Mouse (Mus musculus): ENCODE data around the gene Kcnab3. TPM values are rescaled to one million over a fixed set of nuclear protein-coding genes. Genes with fewer than 3 reads are reported as not detected.
"Not testable (repeated sequence)": the region's sequence is repeated elsewhere in the genome, so short reads cannot be mapped to it uniquely, and the experiment has no call there.

The Kcnab3 gene
- polyA plus RNA-seq, 1 experiment: 0.92 TPM

GRCm38 (mm10) chr11:69305291-69305690, 20.8 kb upstream of the Kcnab3 start:
- no peak overlapping the region for H3K4me3 ChIP-seq (ENCODE audit: extremely low read depth, insufficient read depth, insufficient read length)
- WGBS: 33% methylated on average over 9 of the region's 9 CpGs
- no peaks in the 10 kb centered on the region; the same call in 1 of the 2 replicates for H3K4me1 ChIP-seq (ENCODE audit: control insufficient read depth, insufficient read depth, insufficient read length)
- H3K27ac ChIP-seq (ENCODE audit: insufficient read depth, low read length): peak overlapping the region; percentile 14; the same call in 1 of the 2 replicates
- TF ChIP-seq CTCF (IDR thresholded peaks at IDR 0.05; ENCODE audit: extremely low read depth, insufficient read depth, insufficient read length, insufficient replicate concordance) (peak; percentile 35; the same call in 1 of the 2 replicates), POLR2A (IDR thresholded peaks at IDR 0.05; ENCODE audit: low read depth, low read length) (no peak)
- H3K27me3 ChIP-seq (ENCODE audit: control insufficient read depth, insufficient read depth, low read length): no peaks in the 10 kb centered on the region
- DNase-seq (ENCODE audit: low read depth in 1 of 2, low spot score in 2 of 2): peak; percentile 51 to 69
- peaks cover 13% of the 10 kb centered on the region for H3K36me3 ChIP-seq (ENCODE audit: control insufficient read depth, insufficient read depth, low read length)

DNA sequence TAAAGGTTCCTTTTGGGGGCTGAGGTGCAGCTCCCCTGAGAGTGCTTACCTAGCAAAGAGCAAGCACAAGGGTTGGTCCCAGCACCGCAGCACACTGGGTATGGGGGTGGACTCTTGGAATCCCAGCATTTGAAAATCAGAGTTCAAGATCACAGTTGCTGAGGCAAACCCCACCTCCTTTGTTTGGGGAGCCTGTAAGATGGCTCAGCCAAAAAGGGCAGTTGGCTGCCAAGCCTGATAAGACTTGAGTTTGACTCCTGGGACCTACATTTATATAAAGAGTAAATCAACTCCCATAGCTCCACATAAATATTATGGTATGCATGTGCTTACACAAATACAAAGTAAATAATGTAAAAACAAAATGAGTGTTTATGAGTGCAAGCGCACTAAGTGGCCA, 20.0 kb upstream of the Kcnab3 start:
- DNase-seq (ENCODE audit: low read depth in 1 of 2, low spot score in 2 of 2): no peak
- H3K36me3 ChIP-seq (ENCODE audit: control insufficient read depth, insufficient read depth, low read length): peaks cover 16% of the 10 kb centered on the region
- H3K4me3 ChIP-seq (ENCODE audit: extremely low read depth, insufficient read depth, insufficient read length): no peak overlapping the region
- no peak overlapping the region for H3K27ac ChIP-seq (ENCODE audit: insufficient read depth, low read length)
- WGBS: 90% methylated on average over 2 of the region's 2 CpGs
- H3K4me1 ChIP-seq (ENCODE audit: control insufficient read depth, insufficient read depth, insufficient read length): no peaks in the 10 kb centered on the region; the same call in 1 of the 2 replicates
- TF ChIP-seq CTCF (IDR thresholded peaks at IDR 0.05; ENCODE audit: extremely low read depth, insufficient read depth, insufficient read length, insufficient replicate concordance) (no peak), POLR2A (IDR thresholded peaks at IDR 0.05; ENCODE audit: low read depth, low read length) (no peak)
- H3K27me3 ChIP-seq (ENCODE audit: control insufficient read depth, insufficient read depth, low read length): no peaks in the 10 kb centered on the region

DNA sequence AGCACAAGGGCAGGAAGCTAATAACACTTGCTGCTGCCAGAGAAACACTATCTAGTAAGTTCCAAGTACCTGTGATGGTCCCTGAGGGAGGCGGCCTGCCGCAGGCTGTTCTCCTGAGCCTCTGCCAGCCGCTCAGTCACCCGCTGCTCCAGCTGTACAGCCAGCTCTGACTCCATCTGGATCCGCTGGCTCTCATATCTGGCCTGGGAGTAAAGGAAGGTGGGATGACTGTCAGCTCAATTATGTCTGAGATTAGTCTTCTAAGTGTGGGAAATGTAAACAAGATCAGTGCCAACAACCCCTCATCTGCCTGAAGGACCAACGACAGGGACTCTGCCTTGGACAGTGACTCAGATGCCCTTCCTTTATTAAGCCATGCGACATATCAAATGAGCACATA, 14.8 kb upstream of the Kcnab3 start:
- Histone ChIP-seq H3K27me3 (ENCODE audit: control insufficient read depth, insufficient read depth, low read length) (no peaks in the 10 kb centered on the region), H3K27ac (ENCODE audit: insufficient read depth, low read length) (no peak overlapping the region), H3K36me3 (ENCODE audit: control insufficient read depth, insufficient read depth, low read length) (peaks cover 13% of the 10 kb centered on the region), H3K4me1 (ENCODE audit: control insufficient read depth, insufficient read depth, insufficient read length) (no peaks in the 10 kb centered on the region), H3K4me3 (ENCODE audit: extremely low read depth, insufficient read depth, insufficient read length) (no peak overlapping the region)
- no peak for DNase-seq (ENCODE audit: low read depth in 1 of 2, low spot score in 2 of 2)
- TF ChIP-seq CTCF (IDR thresholded peaks at IDR 0.05; ENCODE audit: extremely low read depth, insufficient read depth, insufficient read length, insufficient replicate concordance): no peak
- no peak for TF ChIP-seq POLR2A (IDR thresholded peaks at IDR 0.05; ENCODE audit: low read depth, low read length)
- 95% methylated on average over 7 of the region's 7 CpGs for WGBS

- DNase-seq (ENCODE audit: low read depth in 1 of 2, low spot score in 2 of 2): no peak
- no peak overlapping the region for H3K27ac ChIP-seq (ENCODE audit: insufficient read depth, low read length)
- H3K27me3 ChIP-seq (ENCODE audit: control insufficient read depth, insufficient read depth, low read length): no peaks in the 10 kb centered on the region
- 96% methylated on average over 6 of the region's 6 CpGs for WGBS
- peaks cover 1% of the 10 kb centered on the region; the same call in 1 of the 2 replicates for H3K36me3 ChIP-seq (ENCODE audit: control insufficient read depth, insufficient read depth, low read length)
- H3K4me3 ChIP-seq (ENCODE audit: extremely low read depth, insufficient read depth, insufficient read length): no peak overlapping the region
- no peaks in the 10 kb centered on the region for H3K4me1 ChIP-seq (ENCODE audit: control insufficient read depth, insufficient read depth, insufficient read length)
- TF ChIP-seq CTCF (IDR thresholded peaks at IDR 0.05; ENCODE audit: extremely low read depth, insufficient read depth, insufficient read length, insufficient replicate concordance): no peak
- TF ChIP-seq POLR2A (IDR thresholded peaks at IDR 0.05; ENCODE audit: low read depth, low read length): no peak
Measured at GRCm38 (mm10) chr11:69316361-69316760, 9.7 kb upstream of the Kcnab3 start.

GRCm38 (mm10) chr11:69318000-69318399, 8.1 kb upstream of the Kcnab3 start:
- WGBS: 87% methylated on average over 3 of the region's 3 CpGs
- not testable (repeated sequence) for H3K27me3 ChIP-seq (ENCODE audit: control insufficient read depth, insufficient read depth, low read length); H3K4me1 ChIP-seq (ENCODE audit: control insufficient read depth, insufficient read depth, insufficient read length); H3K36me3 ChIP-seq (ENCODE audit: control insufficient read depth, insufficient read depth, low read length); H3K4me3 ChIP-seq (ENCODE audit: extremely low read depth, insufficient read depth, insufficient read length); DNase-seq (ENCODE audit: low read depth in 1 of 2, low spot score in 2 of 2); H3K27ac ChIP-seq (ENCODE audit: insufficient read depth, low read length)

- DNase-seq (ENCODE audit: low read depth in 1 of 2, low spot score in 2 of 2): no peak
- 97% methylated on average over 6 of the region's 6 CpGs for WGBS
Measured at GRCm38 (mm10) chr11:69321580-69321979, 4.5 kb upstream of the Kcnab3 start.

GRCm38 (mm10) chr11:69322010-69322409, 4.0 kb upstream of the Kcnab3 start:
- no peak for DNase-seq (ENCODE audit: low read depth in 1 of 2, low spot score in 2 of 2)
- peaks cover 1% of the 10 kb centered on the region; the same call in 1 of the 2 replicates for H3K36me3 ChIP-seq (ENCODE audit: control insufficient read depth, insufficient read depth, low read length)
- no peak for TF ChIP-seq CTCF (IDR thresholded peaks at IDR 0.05; ENCODE audit: extremely low read depth, insufficient read depth, insufficient read length, insufficient replicate concordance)
- TF ChIP-seq POLR2A (IDR thresholded peaks at IDR 0.05; ENCODE audit: low read depth, low read length): no peak
- peaks cover 7% of the 10 kb centered on the region for H3K27me3 ChIP-seq (ENCODE audit: control insufficient read depth, insufficient read depth, low read length)
- no peak overlapping the region for H3K27ac ChIP-seq (ENCODE audit: insufficient read depth, low read length)
- WGBS: 57% methylated on average over 6 of the region's 6 CpGs
- H3K4me3 ChIP-seq (ENCODE audit: extremely low read depth, insufficient read depth, insufficient read length): no peak overlapping the region
- peaks cover 14% of the 10 kb centered on the region for H3K4me1 ChIP-seq (ENCODE audit: control insufficient read depth, insufficient read depth, insufficient read length)

More at GRCm38 (mm10) chr11:69321580-69321979, 4.5 kb upstream of the Kcnab3 start:
- H3K27me3 ChIP-seq (ENCODE audit: control insufficient read depth, insufficient read depth, low read length): peaks cover 4% of the 10 kb centered on the region; the same call in 1 of the 2 replicates
- H3K27ac ChIP-seq (ENCODE audit: insufficient read depth, low read length): no peak overlapping the region
- H3K4me1 ChIP-seq (ENCODE audit: control insufficient read depth, insufficient read depth, insufficient read length): peaks cover 14% of the 10 kb centered on the region
- H3K4me3 ChIP-seq (ENCODE audit: extremely low read depth, insufficient read depth, insufficient read length): no peak overlapping the region
- peaks cover 1% of the 10 kb centered on the region; the same call in 1 of the 2 replicates for H3K36me3 ChIP-seq (ENCODE audit: control insufficient read depth, insufficient read depth, low read length)
- no peak for TF ChIP-seq POLR2A (IDR thresholded peaks at IDR 0.05; ENCODE audit: low read depth, low read length)
- no peak for TF ChIP-seq CTCF (IDR thresholded peaks at IDR 0.05; ENCODE audit: extremely low read depth, insufficient read depth, insufficient read length, insufficient replicate concordance)

Data from spleen, adult 2 months (tissue).